Mouse (Mus musculus) heart, postnatal 4 days (tissue): ENCODE measurements at regions not wholly inside any gene's neighbourhood (a gene's known extent, or its start where the extent isn't known, plus 50 kb on each side); places are given as distances from the start of the nearest gene placed in this dataset.

Experiments used
- DNase-seq: peaks from one replicate; pipeline ENCODE4 v3.0.0; 2021

DNA sequence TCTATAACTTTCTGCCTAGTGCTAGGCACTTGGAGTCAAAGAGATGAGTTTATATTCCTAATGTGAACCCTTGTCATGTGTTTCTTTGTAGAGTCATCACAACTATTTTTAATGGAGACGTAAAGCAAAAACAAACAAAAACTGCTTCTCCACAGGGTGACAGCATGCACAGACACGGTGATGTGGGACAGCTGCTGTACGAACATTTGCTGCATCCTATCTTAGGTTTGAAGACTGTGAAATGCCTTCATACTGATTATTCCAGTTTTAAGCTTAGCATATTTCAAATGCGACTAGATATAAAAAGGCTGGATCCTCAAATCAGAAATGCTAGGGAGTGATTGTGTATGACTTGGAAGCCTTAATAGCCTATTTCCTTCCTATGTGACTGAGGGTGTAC is 187.3 kb upstream of the Eci2 start:
- no peak for DNase-seq

DNA sequence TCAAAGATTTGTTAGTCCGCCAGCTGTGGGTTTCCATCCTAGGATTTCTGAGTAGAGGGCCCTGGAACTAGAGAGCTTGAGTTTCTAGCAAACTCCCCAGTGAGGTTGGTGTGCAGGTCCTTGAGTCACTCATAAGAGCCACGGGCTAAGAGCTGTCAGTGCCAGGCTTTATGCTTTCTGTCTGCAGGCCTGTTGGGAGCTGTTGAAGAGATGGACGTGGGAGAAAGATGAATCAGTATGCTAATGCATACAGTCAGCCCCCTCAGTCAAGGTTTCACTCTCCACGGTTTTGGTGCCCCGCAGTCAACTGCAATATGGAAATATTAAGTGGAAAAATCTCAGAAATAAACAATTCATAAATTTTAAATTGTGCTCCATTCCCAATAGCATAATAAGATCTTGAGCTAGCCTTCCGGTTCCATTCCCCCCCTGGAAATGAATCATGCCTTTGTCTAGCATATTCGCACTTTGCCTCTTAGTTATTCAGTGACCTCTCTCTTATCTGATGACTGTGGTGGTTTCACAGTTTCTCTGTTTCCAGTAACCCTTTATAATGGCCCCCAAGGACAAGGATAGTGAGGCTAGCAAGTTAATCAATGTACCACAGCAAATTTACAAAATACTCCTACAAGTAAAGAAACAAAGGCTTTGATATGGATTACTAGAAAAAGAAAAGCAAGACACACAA is 199.4 kb upstream of the Eci2 start:
- no peak for DNase-seq

DNA sequence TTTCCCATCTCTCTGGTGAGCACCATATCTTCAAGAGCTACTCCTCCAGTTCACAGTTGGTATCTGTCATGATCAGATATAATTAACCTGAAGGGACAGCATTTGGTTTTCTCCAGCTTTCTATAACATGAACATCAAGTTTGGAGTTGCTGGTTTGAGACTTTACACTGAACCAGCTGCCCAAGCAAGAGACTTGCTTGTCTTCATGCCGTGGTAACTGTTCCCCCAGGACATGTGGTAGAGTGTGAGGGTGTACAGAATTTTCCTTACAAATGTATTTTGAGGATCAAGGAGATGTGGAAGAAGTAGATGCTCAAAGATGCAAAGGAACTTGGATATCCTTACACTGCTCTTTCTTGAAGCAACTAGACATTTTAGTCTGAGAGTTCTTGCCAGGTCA is 200.0 kb upstream of the Eci2 start:
- no peak for DNase-seq

DNA sequence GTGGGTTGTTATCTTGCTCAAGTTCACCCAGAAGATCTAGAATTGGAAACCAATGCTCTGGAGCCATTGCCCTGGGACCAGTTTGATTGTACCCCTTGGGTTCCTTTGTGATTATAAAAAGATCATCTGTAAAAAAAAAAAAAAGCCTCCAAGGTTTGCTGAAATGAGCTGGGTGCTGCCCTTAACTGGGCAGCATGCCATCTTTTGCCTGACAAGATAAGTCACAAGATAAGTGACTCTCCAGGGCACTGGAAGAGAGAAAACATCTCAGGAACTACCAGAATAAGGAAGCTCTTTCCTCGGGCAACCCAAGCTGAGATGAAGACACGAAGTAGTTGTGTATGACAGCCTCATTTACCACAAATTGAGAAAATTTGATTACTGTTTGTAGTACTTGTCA is 202.7 kb upstream of the Eci2 start:
- no peak for DNase-seq

DNA sequence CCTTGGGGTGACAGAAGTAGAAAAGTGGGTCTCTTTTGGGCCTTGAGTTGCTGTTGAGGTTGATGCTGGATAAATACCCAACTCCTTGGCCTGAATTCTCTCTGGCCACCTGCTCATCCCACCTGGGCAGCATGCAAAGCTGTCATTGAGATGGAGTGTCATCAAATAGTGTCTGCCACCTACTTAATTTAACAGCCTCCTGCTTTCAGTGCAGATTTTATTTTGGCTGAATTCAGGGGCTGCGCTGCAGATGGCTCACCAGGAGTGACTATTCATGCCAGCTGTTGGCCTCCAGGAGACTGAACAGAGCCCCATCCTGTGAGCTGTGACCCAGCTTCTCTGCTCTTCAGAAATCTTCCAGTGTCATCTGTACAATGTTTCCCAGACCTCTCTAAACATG is 206.7 kb upstream of the Eci2 start:
- no peak for DNase-seq

DNA sequence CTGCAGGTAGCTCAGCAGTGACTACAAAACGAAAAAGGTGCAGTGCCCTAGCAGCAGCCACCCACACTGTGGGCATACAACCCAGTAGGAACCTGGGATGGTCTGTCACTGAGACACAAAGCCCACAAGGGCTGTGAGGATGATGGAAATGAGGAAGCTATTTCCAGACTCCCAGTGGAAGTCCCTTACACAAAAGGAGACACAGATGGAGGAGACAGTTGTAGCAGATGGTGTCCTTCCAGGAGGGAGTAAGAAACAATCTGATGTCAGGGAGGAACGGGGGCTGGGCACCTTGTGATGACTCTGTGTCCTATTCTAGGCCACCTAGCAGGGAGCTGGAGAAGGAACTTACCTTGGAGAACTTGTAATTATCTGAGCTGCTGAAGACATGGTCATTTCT is 214.5 kb upstream of the Eci2 start:
- no peak for DNase-seq

DNA sequence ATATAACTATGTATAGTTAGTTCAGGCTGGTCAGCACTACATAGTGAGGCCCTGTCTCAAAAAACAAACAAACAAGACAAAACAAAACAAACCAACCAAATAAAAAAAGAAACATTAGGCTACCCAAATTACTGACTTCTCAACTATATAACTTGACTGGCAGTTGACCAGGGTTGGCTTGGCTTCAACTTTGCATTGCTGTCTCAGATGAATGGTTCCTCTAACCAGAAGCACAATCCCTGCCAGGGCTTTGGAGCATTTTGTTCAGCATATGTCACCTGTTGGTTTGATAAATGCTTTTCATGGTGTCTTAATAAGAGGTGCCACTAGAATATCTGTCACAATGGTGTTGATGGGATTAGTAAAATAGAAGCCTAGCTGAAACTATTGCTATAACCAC is 217.1 kb upstream of the Eci2 start:
- DNase-seq = no peak

DNA sequence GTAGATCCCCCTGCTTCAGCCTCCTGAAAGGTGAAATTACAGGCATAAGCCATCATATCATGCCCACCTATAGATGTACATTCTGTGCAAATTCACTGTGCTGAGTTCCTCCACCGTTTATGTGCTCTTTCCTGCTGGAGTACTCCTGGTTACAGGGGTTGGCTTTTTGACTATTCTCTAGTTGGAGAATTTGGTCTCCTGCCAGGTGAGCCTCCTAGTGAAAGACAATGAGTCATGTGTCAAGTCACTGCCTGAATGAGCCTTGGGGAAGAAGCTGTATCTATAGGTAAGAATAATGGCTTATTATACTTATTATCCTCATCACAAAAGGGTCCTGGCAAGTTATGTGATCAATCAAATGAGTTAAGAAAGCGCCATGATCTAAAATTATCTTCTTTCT is 230.5 kb upstream of the Eci2 start:
- DNase-seq = peak; percentile 5

DNA sequence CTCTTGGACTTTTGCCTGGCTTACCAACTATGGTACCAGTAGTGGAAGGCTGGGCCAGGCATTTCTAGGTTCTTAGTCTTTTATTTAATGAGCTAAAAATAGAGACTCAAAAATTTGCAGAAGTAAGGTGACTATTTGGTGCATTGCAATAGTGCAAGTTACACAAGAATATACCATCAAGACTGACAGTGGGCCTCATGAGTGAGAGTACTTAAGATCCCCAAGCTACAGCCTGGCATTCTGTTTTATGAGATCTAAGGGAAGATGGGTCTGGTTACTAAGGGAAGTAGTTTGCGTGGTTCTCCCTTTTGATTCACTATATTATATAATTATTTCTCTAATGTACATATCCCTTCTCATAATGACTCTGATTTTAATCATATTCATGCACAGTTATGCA is 231.8 kb upstream of the Eci2 start:
- DNase-seq = no peak

DNA sequence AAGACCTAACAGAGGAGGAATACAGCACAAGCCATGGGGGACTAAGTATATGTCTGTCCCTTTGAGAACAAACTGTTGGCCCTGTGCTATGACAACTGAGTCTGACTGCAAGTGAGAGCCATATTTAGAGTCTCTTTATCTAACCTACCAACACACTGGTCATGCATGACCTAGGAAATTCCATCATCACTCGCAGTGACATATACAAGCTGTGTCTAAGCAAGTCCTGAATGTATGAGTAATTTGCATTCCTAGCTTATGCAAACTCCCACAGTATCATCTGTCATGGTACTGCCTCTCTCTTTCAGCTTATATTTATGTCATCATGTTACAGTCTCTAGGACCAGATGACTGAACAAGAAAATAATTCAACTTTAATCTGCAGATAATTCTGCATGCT is 257.1 kb upstream of the Eci2 start:
- no peak for DNase-seq

DNA sequence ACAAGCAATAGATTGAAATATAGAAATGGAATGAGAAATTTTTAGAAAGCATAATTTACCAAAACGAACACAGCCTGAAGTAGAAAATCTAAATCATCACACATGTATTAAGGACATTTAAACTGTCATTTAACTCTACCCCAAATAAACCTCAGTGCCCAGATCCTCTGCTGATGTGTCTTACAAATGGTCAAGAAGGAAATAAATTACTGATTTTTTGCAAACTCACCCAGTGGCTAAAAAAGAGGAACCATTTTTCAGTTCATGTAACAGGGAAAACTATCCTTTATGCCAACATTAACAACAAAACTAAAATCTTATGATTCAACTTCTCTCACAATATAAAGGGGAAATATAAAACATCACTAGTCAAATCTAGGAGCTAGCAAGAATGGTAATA is 275.2 kb upstream of the Eci2 start:
- no peak for DNase-seq

DNA sequence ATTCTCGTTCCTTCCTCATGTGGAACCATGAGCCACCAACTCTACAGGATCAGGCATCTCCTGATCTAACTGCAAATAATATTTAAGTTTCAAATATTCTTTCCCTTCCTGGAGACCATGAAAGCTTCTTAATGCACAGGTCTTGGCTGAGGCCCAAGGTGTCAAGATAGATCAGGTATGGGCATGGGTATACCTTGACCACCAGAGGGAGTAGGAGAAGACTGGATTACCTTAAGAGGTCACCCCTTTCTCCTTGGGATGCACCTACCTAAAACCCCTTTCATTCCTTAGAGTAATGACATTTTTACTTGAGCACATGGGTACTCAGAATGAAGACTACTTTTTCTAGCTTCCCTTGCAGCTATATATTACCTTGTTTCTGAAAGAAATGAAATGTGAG is 289.9 kb upstream of the Eci2 start:
- DNase-seq = no peak

DNA sequence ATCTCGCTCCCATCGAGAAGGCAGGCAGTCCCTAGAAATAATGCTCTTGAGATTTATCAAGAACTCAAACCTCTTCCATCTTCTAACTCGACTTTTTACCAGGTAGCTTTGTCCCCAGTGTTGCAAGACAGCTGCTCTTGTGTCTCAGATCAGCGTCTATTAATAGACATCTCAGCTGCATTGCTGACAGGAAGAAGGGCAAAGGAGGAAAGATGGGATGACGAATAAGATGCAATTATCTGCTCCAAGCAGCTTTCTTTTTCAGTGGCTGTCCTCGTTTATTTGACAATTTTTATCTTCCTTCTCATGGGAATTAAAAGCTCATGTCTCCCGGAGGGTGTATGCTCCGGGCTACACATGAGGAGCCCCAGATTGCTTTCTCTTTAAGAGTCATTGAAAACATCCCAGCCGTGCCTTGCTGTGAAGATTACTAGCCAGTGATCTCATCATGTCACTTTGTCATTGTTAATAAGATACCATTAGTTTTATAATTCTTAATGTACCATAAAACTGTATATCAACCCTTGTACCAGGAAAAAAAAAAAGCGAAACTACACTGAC is 299.9 kb upstream of the Eci2 start:
- no peak for DNase-seq

DNA sequence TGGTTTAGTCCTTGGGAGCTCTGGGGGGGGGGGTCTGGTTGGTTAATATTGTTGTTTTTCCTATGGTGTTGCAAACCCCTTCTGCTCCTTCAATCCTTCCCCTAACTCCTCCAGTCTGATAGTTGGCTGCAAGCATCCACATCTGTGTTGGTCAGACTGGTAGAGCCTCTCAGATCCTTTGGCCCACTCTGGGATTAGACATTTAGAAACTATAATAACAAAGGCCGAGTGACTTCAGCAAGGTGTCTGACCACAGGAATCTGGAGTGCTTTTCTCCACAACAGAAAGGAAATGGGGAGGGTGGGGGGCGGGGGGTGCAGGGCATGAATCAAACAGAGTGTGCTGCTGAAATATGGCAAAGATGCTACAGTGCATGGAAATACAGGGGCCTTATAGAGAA is 301.4 kb upstream of the Eci2 start:
- no peak for DNase-seq

DNA sequence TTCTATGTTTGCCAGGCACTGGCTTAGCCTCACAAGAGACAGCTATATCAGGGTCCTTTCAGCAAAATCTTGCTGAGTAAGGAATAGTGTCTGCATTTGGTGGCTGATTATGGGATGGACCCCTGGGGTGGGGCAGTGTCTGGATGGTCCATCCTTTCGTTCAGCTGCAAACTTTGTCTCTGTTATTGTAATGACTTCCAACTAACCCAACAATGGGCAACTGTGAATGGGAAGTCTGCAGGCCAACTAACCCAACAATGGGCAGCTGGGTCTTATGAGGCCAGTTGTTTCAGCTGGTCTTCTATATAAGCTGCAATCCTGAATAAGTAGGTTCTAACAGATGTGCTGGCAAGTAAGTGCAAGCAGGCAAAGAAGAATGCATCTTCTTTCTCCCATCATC is 304.0 kb upstream of the Eci2 start:
- no peak for DNase-seq

DNA sequence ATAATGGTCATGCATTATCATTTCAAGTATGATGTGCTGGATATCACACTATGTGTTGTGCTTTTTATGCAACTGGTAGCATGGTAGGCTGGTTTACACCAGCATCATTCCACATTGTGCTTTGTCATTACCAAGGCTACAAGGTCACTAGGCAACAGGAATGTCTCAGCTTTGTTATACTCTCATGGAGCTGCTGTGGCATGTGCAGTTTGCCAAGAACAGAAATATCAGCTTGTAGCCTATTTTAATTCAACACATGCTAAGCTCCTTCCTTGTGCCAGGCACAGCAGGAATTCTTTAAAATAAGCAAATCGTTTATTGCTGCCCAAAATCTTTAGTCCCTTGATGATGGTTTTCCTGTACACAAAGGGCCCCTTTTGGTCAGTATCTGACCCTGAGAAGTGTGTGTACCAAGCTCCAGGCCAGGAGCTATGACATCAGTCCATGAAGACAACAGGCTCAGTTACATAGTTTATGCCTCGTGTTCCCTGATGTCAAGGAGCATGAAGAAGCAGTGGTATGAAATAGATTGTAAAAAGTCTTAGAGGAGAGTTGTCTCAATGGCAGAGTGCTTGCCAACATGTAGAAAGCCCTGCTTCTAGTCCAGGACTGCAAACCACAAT is 314.0 kb upstream of the Cdyl start:
- DNase-seq = no peak

DNA sequence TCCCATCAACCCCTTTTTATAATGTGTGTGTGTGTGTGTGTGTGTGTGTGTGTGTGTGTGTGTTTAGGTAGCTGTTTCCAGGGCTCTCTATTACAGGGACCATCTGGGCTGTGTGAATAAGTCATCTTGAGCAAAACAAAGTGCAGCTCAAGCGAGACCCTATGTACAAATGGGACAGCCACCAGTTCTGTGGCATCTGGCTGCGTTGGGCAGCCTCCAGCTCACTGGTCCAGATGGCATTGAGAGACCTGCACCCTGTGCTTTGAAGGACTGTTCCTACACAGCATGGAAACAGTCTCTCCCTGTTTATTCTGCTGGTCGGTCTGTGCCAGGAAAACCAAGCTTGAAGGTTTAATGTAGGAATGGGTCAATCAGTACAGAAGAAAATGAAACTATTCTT is 311.4 kb upstream of the Cdyl start:
- DNase-seq = no peak

DNA sequence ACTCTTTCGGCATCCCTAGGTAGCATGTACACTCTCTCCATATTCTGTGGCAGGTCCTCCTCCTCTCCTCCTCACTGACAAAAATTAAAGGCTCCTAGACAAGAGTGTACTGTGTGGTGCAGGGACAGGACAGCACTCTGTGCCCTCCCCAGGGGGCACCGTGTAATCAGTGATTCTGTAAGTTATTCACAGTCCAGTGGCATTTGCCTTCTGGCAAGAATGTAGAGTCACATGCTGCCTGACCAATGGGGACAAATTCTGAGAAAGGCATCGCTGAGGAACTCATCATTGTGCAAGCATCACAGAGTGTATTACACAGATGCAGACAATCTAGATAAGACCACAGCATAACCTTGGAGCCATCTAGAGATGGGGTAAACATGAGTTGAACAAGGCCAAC is 300.3 kb upstream of the Cdyl start:
- DNase-seq = no peak

DNA sequence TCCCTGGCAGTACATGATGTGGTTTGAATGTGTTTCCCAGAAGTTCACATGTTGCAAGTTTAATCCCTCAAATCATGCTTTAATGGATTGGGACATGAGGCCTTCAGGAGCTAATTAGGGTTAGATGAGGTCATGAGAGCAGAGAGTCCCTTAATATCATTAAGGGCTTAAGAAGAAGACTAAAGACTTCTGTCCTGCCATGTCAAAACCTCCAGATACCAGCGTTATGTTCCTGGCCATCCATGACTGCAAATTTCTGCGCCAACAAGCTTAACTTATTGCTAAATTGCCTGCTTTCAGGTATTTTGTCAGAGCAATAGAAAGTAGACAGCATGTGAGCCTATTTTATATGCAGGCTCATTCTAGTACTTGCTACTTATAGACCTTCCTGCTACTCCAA is 282.1 kb upstream of the Cdyl start:
- no peak for DNase-seq

DNA sequence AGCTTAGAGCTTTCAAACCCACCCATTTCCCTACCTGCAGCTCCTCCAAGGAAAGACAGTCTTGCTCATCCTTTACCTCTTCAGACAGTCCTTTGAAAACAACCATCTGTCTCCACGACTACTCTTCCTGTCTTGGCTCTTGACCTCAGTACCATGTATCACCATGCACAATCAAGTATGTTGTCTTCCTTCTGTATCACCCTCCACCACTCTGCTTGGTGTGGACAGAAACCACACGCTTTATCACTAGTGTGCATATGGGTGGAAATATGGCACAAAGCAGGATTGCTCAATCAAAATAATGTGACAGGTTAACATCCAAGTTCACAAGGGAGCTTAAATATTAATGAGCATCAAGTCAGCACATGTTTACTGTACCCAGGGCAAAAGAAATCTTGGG is 280.1 kb upstream of the Cdyl start:
- no peak for DNase-seq

DNA sequence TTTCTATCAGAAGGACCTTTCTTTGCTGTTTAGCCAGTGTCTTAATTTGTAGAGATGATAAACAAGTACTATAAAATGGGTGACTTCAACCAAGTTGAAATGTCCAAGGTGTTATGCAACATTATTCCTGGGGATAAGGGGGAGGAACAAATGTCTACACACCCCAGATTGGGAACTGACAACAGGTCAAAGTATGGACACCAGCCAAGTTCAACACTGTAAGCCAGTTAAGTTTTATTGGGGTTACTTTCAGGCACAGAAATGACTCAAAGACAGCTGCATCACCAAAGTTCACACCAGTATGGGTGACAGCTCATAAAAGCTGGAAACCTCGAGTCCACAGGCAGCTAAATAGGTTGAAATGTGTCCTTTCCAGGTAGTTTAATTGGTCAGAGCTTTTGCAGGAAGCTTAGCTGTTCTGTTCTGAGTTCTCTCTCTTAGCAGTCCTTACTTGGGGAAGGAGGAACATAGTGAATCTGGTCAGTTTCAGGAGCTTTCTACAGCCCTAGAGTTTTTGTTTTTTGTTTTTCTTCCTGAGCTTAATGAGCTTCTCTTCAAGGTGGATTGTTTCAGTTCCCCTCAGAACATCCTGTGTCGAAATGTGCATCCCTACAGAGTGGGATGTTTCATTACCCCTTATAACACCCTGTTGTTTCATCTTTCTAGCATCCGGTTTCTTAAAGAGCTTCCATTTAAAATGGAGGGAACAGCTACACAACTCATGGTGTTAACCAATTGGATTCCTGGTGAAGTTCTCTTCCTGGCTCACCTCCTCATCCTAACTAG is 279.2 kb upstream of the Cdyl start:
- DNase-seq = no peak

DNA sequence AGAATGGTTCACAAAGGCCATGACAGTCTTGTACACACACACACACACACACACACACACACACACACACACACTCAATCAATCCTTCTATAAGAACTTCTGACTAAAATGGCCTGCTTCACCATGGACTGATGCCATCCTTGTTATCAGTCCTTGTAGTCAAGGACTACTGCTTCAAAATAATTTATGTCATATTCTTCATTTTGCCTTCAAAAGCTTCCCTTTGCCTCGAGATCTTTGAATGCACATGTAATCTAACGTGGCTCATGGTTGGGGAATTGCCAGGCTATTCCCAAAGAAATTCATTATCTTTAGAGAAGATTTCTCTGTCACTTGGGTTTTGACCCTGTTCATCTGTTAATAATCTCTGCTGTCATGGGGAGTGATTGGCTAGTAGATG is 278.0 kb upstream of the Cdyl start:
- no peak for DNase-seq

DNA sequence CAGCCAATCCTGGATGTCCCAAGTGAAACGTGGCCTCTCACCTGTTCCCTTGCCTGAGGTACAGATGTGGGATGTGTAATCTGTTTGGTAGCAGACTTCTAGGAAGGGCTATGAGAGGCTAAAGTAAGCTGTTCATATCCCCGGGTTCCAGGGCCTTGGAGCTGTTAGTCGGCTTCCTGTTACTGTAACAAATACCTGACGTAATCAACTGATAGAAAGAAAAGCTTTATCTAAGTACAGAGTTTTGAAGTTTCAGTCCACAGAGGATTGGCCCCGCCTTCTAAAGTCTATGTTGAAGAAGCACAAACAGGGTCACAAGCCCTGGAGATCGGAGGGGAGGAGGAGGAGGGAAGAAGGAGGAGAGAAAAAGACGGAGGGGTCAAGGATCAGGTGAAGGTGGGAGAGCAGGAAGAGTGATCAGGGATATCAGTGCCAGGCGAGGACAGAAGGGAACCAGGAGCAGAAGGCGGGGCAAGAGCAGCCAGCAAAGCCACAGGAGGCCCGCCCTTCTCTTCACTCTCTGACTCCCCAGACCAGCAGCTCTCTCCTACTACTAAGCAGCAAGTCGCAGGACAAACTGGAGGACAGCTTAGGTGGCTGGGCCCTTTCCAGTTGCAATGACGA is 276.5 kb upstream of the Cdyl start:
- DNase-seq = no peak
